Mouse (Mus musculus) CH12.LX (cell line): ENCODE measurements around the gene Srgap2.

Experiments used
- CTCF ChIP-seq, 2 experiments: IDR thresholded peaks in 1 of 2; conservative IDR thresholded peaks in 1 of 2; 2 replicates each; pipeline ENCODE4 v1.5.1; 2011 to 2012; ENCODE audit warnings: low read depth in 2 of 2, low read length in 2 of 2, improper control_type of control experiment in 1 of 2, inconsistent platforms in 1 of 2, mild to moderate bottlenecking in 1 of 2, moderate library complexity in 1 of 2
- POLR2A ChIP-seq: IDR thresholded peaks from 2 replicates; pipeline ENCODE4 v1.6.1; 2011; ENCODE audit warnings: low read depth, mild to moderate bottlenecking, improper control_type of control experiment, low read length

- TF ChIP-seq POLR2A (no peak), CTCF (conservative IDR thresholded peaks at IDR 0.05 in 1 of 2, IDR thresholded peaks at IDR 0.05 in 1 of 2; ENCODE audit: low read depth in 2 of 2, low read length in 2 of 2) (no peak)
These were observed 35.6 kb downstream of the Srgap2 start for GRCm38 (mm10) chr1:131491579-131491978.
